Mouse (Mus musculus) layer of hippocampus, adult 18-20 months (tissue): ENCODE data around the gene Gan. TPM values are rescaled to one million over a fixed set of nuclear protein-coding genes. Genes with fewer than 3 reads are reported as not detected.

Experiments
- DNase-seq, 2 experiments: peaks; one replicate each; pipeline ENCODE4 v3.0.0; 2022; ENCODE audit warnings: low spot score in 2 of 2
- total RNA-seq, 2 experiments: library from RNA; stranded (reverse); gene quantifications; 2 replicates each; pipeline ENCODE4 v1.2.3; 2021

The Gan gene
- total RNA-seq, 2 experiments from 2014 or later = 18.5 to 19.4 TPM

DNA sequence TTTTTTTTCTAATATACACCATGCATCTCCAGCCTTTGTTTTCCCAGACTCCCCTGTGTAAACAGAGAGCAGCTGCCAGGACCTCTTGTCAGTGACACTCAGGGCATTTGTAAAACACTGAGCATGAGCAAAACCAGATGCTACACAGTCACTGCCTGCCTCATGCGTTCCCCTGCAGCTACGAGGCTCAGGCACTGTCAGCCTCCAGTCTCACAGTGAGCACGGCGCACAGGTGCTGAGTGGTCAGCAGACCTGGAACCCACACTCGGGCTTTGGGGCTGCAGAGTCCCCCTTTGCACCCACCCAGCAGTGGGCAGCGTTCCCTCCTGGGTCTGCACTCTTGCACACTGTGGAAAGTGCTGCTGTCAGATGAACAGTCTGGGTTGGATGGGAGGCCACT, 41.7 kb downstream of the Gan start:
- DNase-seq = no peak

DNA sequence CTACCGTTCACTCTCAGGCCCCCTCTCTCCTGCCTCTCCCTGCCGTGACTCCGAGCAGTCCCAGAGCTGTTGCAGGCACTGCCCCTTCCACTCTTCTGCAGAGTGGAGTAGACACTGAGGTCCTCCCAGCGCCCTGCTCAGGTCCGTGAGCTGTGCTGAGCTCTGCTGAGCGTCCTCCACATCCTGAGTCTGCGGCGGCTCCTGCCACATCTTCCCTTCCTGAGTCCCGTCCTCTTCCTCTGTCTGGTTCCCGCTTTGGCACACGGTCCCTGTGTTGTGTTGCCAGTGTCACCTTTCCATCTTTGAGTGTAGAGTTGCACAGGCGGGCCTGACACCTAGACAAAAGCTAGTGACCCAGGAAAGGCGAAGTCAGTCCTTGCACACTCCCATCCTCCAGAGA, 42.4 kb downstream of the Gan start:
- no peak for DNase-seq

DNA sequence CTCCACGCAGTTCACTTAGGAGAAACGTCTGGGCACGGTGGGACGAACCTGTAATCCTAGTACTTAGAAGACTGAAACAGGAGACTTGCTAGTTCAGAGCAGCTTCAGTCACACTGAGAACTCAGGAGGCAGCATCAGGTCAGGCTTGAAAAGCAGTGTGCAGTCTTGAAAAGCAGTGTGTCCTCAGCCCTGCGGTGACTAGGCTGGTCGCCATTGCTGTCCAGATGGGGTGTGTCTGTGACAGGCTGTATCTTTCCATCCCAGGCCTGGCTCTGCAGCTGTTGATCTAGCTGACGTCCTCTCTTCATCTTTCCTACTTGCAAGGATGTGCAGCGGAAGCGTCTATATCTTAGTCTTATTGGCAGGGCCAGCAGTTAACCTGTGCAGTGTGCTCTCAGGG, 42.9 kb downstream of the Gan start:
- DNase-seq = no peak

DNA sequence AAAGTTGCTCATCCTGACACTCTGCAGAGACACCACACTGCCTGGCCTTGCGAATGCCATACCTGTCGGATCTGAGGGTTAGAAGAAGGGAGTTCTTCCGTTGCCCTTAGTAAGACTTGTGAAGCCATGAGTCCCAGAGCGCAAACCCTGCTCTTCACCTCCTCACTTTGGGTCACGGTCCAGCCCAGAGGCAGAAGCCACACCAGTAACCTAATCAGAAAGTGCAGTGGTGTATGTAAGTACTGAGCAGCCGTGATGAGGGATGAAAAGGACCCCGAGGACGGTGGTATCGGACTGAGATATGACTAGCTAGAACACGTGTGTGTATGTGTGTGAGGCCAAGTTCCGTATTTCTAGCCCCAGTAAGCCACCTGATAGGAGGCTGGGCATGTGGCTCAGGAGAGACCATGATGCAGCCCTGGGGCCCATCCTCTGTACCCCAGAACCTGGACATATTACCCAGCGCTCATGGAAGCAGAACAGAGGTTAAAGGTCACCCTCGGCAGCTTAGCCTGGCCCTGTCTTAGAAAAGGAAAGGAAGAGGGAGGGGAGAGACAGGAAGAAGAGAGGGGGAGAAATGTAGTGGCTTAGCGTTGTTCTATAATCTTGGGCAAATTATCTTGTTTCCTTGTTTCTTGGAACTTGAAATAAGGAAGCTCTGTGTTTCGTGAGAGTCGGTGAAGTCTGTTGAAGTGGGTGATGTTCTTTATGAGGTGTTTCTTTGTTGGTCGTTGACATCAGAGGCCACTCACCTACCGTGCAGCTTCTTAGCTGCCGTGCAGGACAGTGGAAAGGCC, 43.5 kb downstream of the Gan start:
- no peak for DNase-seq

DNA sequence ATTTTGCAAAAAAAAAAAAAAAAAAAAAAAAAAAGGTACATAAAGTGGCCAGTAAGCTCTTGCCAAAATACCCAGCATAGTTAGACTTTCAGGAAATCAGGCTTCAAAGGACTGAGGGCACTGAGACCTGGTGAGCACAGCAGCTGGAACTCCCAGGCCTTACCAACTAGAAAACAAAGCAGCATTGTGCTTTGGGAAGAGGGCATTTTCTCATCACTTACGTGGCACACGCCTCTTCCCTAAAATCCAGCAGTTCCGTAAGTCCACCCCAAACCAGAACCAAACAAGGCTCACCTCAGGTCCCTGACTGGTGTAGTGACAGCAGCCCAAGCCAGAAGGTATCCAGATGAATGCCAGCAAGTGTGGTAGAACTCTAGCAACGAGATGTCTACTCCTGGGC, 45.1 kb downstream of the Gan start:
- DNase-seq = no peak

DNA sequence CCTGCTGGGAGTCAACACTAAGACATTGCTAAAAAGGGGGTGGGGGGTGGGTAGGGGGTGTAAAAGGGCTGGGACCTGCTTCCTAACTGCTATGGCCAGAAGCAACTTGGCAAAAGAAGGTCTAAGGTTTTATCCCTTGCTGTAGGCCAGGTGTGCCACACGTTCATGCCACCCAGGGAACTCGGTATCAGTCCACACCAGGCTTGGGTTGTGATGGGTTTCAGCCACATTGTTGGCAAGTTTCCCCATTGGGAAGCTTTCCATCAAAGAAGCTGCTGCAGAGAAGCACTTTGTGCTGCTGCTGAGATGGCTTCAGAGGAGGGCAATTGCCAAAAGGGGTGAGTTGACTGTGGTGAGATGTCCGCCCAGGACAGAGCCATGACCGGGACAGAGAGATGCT, 47.9 kb downstream of the Gan start:
- DNase-seq = no peak

DNA sequence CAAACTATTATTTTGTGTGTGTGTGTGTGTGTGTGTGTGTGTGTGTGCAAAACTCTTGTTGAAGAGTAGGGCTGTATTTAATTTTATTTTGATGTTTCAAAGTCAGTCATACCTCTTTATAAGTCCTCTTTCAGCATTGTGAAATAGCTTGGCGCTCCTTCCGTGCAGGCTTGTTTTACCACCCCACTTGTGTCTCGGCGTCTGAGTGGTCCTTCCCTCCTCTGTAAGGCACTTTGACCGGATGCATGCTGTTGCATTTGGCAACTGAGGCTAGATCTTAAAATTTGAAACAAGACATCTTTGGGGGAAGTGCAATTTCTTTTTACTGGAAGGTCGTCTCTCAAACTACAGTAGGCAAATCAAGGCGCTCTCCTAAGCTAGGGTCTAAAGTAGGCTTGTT, 48.7 kb downstream of the Gan start:
- no peak for DNase-seq

DNA sequence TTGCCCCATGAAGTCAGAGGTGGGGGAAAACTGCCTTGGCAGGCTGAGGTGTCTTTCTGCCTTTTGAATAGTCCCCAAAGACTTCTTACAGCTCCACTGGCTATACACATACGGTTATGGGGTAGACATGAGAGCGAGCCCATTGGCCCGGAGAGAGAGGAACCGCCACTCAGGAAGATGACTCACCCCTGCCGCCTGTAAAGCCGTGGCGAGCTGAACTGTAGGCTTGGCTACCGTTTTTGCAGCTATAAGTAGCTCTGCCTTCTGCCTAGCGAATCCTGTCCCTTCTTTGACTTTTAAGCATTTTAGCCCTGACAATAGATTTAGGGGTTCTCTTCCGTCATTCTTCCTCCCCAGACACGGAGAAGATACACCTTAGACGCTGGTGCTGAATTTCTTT, 51.2 kb downstream of the Gan start:
- no peak for DNase-seq

DNA sequence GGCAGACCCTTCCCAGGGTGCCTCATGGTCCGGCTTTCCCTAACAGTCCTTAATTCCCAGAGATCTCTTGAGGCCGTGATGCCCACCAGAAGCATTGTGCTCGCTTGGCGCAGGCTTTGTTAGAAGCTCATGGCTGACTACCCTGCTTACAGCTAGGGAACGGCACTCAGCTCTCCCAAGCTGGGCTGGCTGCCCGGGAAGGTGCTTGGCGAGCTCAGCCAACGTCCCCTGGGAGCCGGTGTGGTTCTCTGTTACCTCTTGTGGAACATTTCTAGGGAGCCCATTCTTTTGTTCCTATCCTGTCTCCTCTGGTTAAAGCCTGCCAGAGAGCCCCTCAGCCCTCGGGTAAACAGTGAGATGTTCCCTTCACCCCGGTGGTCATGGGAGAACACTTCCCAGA, 54.2 kb downstream of the Gan start:
- DNase-seq = no peak

DNA sequence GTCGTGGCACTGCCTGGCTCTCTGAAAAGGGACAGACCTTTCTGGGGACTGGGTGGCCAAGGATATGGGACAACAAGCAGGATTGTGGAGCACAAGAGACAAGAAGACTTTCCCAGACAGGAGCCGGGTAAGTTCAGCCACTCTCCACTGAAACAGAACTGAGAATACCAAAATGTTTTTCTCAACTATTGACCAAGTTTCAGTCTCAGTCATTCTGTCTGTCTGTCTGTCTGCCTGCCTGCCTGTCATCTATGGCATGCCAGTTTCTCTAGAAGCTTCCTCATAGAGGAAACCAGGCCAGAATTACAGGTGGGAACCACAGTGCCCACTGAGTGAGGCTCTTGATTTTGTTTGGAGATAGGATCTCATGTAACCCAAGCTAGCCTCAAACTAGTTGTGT, 59.8 kb downstream of the Gan start:
- DNase-seq = no peak

DNA sequence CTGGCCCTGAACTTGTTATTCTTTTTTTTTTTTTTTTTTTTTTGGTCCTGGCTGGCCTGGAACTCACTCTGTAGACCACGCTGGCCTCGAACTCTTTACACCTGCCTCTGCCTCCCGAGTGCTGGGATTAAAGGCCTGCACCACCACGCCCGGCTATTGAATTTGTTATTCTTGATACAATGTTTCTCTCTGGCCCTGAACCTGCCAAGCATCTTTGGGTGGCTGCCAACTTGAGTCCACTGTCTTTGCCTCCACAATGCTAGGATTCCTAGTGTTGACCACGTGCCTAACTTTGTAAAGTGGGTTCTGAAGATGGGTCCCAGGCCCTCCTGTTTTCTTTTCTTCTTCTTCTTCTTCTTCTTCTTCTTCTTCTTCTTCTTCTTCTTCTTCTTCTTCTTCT, 64.5 kb downstream of the Gan start:
- DNase-seq = no peak

DNA sequence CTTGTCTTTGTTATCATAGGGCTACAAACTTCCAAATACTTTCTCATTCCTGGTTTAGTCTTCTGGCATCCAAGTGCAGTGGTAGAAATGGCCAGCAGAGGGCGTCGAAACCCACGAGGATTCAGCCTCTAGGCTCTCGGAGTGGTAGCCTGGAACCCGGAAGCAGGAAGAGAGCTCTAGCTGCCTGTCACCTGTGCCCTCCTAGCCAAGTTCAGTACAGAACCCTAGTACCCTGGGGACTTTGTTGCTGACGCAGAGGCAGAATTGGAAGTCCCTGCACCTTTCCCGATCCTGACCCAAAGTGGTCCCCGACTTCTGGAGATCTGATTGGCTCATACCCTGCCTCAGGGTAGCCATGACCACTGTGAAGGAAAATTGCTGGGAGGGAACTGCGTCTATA, 66.7 kb downstream of the Gan start:
- peak; percentile 74 to 95 for DNase-seq

DNA sequence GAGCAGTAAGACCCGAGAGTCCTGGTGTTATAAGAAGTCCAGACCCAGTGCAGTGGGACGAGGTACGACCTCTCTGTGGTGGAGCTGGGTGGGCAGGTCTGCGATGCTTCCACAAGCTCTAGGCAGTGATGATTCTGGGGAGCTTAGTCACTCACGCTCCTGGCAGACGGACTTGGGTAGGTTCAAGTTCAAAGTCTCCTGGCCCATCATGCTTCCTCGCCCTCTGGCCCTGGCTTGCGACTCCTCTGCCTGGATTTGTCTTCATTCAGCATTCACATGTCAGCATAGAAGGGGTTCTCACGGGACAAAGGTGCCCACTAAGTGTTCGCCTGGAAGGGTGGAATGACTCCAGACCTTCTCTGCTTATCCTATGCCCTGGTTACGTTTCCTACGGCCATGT, 68.4 kb downstream of the Gan start:
- DNase-seq = no peak

DNA sequence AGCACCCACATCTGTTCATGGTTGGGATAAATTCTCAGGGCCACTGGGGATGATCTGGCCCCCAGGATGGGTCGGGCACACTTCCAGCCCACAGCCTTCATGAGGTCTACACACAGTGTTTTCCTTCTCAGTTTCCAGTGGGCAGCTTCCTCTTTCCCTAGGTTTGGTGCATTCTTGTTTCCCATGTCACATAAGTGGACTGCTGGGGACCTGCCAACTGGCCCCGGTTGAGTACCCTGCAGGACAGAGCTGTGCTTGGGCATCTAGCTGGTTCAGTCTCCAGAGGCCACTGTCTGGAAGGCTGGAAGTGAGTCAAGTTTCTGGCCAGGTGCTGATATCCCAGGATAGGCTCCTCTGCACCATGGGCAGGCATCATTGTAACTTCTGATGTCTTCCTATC, 69.4 kb downstream of the Gan start:
- no peak for DNase-seq

DNA sequence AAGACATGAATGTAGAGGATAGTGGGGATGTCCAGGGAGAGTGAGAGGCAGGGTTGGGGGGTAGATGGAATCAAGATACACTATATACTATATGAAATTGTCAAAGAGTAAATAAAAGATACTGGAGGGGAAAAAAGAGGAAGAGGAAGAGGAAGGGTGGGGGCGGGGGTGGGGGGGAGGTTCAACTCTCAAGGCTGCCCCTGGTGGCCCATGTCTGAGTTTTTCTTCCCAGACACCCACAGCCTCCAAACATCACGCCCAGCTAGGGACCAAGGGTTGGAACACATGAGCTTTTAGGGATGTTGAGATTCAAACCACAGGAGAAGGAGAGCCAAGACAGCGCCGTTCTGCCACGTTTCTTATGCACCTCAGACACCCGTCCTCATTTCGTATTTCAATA, 75.3 kb downstream of the Gan start:
- no peak for DNase-seq

DNA sequence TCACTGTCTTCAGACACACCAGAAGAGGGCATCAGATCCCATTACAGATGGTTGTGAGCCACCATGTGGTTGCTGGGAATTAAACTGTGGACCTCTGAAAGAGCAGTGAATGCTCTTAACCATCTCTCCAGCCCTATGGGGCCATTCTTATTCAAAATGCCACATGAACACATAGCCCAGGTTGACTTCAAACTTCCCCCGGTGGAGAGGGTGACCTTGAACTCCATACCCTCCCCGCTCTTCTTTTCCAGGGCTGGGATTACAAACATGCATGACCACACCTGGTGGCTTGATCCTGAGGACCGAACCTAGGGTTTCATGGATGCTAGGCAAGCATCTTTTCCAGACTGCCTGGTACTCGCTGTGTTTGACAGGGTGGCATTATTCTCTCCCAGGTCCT, 78.6 kb downstream of the Gan start:
- no peak for DNase-seq

DNA sequence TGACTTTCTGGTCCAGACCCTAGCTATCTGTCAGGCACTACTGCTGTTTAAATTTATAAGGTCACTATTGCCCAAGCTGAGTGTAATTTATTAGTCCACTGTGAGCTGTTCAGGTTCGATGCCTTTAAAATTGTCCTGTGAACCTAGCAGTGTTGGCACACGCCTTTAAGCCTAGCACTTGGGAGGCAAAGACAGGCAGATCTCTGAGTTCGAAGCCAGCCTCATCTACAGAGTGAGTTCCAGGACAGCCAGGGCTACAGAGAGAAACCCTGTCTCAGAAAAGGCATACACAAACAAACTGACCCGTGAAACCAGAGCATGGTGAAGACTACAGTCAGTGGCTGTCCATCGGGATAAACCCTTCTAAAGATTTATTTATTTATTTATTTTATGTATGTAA, 82.4 kb downstream of the Gan start:
- DNase-seq = no peak

DNA sequence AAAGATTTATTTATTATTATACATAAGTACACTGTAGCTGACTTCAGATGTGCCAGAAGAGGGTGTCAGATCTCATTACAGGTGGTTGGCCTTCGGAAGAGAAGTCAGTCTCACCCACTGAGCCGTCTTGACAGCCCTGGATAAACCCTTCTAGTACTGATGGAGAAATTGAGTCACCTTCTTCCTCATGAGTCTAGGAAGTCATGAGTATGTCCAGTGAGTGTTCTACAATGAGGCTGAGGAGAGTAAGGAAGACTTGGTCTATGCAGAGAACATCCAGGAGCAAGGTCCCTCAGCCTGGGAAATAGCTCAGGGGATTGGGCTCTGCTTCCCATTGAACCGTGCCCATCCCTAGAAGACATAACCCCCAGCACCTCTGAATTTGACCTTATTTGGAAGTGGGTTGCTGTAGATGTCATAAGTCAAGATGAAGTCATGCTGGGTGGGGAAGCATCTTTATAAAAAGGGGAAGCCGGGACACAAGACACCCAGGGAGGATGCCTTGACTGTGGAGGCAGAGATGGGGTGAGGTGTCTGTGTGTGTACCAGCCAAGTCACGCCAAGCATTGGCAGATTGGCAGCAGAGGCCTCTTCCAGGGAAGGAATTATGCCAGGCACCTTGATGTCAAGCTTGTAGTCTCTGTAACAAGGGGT, 83.0 kb downstream of the Gan start:
- DNase-seq = no peak

DNA sequence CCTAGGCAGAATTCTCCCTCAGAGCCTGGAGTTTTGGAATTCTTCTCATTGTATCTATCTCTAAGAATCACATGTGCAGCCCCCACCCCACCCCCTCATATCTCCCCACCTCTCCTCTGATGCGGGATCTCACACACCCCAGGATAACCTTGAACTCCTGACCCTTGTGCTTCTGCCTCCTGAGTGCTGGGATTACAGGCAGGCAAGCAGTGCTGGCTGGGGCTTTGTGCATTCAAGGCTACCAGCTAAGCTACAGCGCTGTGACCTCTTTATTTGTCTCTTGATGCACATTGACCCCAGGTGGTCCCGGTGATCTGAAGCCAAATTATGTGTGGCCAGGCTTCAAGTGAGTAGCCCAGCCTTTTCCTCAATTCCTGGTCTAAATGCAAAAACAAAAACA, 83.9 kb downstream of the Gan start:
- DNase-seq = no peak

DNA sequence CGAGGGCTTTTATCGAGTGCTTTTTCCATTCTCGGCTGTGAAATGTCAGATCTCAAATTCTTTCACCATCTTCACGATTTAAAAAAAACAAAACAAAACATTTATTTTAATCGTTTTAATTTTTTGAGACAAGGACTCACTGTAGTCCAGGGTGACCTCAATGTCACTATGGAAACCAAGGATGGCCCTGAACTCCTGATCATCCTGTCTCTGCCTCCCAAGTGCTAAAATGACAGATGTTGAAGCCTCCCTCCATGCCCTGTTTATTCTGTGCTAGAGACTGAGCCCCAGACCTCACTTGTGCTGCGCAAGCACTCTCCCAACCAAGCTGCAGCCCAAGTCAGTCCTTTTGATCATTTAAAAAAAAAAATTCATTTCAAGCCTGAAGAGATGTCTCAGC, 84.4 kb downstream of the Gan start:
- no peak for DNase-seq

DNA sequence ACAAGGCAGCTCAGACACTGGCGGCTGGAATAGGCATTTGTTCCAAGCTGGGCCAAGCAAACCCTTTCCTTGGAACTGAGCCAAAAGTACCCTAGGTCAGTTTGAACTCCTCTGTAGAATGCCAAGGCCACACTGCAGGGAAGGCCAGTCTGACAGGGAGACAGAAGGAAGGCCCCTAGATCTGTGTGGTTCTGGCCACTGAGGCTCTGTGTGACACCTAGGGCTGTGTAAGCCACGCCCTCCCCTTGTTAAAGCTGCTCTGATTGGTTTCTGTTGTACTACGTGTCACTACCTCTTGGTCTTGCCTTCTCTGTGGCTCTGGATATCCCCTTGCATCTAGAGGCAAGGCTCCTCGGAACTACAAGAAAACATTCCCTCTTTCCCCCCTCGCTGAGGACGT, 86.7 kb downstream of the Gan start:
- DNase-seq = no peak

DNA sequence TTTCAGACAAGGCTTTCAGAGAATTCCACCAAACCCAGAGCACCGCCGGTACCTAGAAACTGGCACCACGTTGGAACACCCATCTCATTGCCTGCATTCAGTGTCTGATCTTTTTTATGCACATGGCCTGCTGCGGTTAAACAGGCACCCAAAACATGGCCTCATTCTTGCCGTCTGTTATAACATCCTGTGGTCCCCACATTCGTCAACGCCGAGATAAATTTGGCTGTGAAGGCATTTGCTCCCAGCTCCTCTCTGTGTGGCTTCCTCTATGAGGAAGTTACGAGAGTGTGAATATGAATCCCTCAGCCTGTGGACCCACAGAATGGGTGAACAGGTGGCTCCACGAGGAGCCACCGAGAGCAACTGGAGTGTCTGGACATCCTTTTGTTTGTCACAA, 90.4 kb downstream of the Gan start:
- DNase-seq = no peak

DNA sequence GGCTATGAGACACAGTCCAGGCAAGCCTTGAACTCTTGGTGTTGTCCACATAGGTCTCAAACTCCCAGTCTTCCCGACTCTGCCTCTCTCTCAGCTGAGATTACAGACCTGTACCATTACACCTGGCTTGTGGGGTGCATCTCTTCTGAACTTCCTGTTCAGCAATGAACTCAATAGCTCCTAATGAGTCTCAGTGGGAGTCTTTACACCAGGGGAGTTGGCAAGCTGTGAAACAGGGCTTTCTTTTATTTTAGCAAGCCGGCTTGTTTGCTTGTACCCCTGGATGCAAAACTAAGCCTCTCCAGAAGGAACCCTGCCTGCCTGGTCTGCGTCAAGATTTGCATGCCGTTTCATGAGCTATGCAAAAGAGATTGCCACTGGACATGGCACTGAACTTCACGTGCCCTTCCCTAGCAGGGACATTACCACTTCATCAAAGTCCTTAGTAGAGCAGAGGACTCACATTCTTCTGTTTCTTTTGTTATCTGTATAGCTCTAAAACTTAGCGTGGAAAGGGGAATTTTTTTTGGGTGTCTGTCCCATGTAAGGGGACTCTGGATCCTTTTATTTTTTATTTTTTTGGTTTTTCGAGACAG, 93.2 kb downstream of the Gan start:
- no peak for DNase-seq
